Mouse (Mus musculus) kidney, postnatal 4 days (tissue): ENCODE data around the gene Il12rb2.

ENCODE experiments used
- DNase-seq, 2 experiments: peaks; one replicate each; pipeline ENCODE4 v3.0.0; 2021; ENCODE audit warnings: mixed read lengths in 2 of 2

Gene Il12rb2

DNA sequence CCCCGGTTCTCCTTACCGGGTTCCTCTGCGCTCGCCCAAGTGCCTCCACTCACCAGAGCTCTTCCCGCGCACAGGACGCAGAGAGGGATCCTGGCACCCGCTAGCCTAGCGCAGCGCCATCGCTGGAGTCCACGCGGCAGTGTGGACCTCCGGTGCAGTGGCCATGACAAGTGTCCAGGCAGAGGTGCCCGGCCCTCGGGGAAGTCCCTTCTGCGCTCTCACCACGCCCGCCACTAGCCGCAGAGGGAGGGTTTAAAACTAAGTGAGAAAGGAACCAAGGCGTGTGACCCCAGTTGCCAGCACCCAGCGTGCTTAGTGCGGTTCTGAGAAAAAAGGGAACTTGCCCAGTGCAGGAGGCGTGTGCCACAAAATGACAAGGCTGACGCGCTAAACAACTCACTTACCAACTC, at the start of gene Il12rb2:
Gene Il12rb2 (minus strand): TSS at position 207 of the 410 bp plus-strand sequence.
- DNase-seq = peak; percentile 9 to 11

DNA sequence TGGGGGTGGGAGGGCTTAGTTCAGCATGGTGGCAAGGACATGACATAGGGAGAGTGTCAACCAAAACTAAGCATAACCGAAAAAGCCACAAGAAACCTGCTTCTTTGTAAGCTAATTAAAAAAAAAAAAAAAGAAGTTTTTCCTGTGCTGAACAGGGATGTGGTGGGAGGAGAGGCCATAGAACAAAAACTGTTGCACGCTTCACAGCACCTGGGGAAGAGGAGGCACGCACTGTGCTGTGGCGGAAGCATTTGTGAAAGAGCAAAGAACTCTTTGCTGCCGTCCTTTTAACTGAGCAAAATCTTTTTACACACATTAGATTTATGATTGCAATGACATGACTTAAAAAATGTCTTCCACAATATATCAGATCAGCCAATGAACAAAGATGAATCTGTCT, 45.8 kb upstream of the Il12rb2 start:
- no peak for DNase-seq

DNA sequence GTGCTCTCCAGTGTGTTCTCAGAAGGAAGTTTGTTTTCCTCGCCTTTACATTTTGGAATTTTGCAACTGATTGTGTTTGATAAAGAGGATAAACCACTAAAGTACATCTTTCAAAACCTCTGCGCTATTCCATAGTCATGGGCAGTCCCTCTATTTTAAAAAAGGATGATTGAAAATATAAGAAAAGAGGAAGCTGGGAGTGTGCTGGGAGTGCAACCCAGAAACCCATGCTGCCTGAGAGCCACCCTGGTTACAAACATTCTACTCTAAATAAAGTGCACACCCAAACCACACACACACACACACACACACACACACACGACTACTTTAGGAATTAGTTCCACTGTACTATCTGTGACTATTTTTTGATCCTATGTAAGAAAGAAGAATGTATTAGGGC, 40.6 kb upstream of the Il12rb2 start:
- no peak for DNase-seq

DNA sequence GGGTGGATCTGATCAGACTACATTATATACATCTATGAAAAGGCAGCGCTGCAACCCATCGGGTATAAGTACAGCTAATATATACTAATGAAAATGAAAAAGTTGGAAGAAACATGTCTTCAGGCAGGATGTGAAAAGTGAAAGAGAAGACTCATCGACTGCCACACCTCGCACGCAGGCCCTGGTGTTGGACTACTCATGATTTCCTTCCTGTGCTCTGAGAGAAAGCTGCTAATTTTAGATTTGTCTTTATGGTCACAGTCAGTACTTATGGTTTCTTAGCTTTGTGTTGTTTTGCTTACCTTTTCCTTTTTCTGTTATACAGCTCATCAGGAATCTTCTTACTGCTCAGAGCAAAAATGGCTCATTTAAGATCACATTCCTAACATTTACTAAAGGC, 39.3 kb upstream of the Il12rb2 start:
- no peak for DNase-seq

DNA sequence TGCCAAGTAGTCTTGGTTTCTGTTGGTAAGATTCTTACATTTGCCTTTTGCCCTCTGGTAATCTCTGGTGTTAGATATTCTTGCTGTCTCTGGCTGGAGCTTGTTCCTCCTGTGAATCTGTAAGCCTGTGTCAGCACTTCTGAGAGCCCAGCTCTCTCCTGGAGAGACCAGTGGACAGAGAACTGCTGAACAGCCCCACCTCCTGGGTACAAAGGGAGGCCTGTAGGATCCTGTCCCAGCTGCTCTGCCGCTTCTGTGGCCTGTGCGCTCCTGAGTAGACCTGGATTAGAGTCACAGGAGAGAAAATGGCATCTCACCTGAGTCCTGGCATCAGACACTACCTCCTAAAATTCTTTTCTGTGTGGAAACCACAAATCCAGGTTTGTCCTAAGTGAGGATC, 37.4 kb upstream of the Il12rb2 start:
- peak in 1 of 2 experiments; percentile 5 for DNase-seq

DNA sequence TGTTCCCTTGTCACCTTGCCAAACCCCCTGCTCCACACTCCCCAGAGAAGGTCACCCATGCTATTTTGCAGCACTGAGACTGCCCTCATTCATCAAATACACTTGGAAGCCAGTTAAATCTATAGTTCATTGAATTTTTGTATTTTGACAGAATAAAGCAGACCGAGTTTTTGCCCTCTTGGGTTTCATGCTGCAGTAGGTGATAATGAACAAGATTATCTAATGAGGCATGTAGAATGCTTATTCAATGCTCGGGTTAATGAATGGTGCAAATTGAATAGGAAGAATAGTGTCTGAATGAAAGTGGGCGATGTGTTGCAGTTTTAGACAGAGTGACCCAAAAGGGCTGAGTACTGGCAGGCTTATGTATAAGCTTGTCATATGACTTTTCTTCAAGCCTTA, 29.3 kb upstream of the Il12rb2 start:
- DNase-seq = no peak

DNA sequence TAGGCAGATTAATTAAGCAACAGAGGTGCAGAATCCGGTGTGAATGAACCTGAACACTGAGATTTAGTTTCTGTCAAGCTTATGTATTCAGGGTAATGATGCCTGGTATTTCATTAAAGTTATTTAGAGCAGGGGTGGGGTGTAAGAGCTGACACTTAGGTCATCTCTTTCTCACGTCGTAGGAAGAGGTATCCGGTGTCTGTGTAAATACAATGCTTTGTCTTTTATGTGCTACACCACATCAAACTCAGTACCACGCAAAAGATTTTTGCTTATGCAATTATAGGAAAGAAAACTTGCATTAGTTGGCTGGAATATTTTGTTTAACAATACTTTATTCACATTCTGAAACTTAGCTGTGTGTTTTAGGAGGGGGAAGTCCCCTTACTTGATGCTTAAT, 23.6 kb upstream of the Il12rb2 start:
- DNase-seq = no peak

DNA sequence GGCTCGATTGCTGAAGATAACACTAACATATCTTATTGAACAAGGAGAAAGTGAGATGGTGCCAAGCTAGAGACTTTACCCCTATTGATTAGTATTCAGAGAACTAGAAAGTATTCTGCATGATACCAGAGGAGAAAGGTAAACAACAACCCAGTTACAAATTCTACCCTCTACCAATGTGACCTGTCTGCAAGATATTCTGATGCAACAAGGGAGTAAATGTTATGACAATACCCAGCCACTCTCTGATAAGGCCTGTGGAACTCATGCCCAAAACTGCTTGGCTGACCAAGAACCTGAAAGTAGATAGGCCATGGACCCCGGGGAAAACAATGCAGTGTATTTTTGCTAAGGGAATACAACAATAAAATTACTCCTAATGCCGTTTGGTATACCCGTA, 10.2 kb downstream of the Il12rb2 start:
- no peak for DNase-seq

DNA sequence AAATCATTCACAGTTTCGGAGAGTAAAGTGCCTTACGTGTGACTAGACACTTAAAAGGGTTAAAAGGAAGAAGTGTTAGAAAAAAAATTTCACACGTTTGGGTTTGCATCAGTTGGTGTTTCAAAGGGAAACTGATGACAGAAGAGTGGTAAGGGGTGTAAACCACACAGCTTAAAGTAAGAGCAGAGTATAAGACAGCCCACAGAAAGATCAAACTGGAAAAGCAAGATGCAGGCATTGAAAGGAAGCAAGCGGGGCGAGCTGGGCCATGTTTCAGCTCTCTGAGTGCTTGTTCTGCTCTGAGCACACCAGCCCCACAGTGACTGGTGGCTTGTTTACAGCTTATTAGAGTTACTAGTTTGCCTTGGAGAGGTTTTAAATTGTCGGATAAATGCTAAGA, 27.9 kb downstream of the Il12rb2 start:
- DNase-seq = no peak

DNA sequence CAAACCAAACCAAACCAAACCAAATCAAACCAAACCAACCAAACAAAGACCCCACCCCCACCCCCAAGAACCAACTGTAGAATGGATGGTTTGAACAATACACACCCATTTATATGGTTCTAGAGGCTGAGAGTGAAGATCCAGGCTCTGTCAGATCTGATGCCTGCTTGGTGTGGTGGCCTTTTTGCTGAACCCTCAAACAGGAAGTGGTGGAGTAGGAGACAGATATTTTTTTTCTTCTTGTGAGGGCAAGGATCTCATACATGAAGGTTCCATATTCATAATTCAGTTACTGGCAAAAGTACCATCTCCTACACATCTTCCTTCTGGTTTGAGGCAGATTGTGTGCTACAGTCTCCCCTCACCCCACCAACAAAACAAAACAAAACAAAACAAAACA, 36.5 kb downstream of the Il12rb2 start:
- DNase-seq = no peak

DNA sequence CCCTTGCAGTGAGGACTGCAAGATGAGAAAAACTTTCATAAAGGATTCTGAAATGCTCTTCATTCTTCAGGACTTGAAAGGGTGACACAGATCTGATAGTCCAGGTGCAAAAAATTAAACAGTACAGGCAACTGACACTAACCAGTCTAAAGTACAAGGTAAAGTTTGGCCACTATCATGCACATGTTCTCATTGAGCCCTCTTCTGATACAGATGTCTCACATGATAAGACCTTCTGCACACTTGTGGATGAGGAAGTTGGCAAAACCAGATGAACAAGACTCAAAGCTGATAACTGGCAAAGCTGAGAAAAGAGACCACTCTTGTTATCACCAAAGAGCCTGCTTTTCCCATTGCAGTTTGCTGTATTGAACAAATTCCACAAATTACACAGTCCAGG, 38.0 kb downstream of the Il12rb2 start:
- no peak for DNase-seq

DNA sequence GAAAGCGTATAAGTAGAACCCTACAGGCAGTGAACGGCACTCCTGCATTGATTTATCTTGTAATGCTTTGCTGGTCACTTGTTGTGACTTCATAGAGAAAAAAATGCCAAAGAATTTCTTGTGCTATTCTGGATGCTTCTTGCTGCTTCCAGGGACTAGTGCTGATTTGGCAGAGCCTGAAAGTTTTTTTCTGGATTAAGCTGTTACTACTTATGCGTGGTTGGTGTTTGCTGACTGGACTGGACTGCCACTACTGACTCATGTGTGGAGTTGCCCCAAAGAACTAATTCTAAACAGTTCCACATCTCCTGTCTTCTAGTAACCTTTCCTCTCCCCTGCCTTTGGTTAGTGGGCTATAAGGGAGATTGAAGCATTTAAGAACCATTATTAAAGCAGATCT, 52.2 kb downstream of the Il12rb2 start:
- DNase-seq = no peak

DNA sequence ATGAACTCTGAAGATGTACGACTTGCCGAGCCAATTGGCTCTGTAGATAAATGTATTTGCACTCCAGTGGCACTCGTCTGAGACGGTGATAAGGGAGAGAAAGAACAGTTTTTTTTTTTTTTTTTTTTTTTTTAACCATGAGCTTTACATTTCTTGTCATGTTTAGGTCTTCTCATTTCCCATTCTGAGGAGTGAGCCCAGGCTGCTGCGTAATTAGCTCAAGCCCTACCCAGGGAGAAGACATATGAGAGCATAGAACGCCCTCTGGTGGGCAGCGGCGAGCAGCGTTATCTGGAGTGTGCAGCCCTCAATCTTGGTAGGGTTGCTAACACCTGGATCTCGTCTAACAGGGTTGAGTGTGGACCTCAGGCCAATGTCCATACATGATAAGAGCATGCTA, 57.5 kb downstream of the Il12rb2 start:
- peak; percentile 80 to 82 for DNase-seq

DNA sequence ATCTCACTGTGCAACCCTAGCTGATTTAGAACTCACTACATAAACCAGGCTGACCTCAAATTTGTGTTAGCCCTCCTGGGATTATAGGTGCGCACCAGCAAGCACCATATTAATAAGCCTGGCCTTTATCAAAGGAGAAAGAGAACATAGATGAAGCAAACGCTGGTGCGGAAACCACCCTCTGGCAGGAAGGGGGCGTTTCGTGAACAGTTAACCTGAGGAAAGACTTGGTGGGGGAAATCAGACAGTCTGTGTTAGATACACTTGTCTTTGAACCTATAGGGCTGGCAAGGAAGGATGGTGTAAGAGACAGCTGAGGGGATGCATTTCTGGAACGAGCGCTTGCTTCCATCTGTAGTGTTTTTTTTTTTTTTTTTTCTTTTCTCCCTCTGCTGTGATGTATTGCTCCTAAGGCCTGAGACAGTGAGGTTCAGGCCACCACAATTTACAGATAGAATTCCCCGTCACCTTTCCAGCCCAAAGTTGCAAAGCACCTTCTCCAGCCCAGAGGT, 58.1 kb downstream of the Il12rb2 start:
- no peak for DNase-seq

DNA sequence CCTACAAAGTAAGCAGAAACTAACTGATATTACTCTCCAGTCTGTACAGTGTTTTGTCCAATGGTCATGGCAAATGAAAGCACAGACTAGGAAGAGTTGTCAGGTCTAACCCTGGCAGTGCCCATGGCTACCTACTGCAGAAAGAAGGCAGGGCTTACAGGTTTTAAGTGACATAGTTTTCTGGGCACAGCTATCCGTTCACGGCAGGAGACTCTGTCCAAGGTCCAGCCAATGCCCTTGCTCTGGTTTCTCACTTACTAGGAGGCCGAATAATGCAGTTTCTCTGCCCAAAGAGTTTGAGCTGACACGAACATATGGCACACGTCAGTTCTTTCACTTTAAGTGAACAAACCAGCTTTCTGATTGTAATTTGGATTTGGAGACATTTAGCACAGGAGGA, 58.9 kb downstream of the Il12rb2 start:
- no peak for DNase-seq

DNA sequence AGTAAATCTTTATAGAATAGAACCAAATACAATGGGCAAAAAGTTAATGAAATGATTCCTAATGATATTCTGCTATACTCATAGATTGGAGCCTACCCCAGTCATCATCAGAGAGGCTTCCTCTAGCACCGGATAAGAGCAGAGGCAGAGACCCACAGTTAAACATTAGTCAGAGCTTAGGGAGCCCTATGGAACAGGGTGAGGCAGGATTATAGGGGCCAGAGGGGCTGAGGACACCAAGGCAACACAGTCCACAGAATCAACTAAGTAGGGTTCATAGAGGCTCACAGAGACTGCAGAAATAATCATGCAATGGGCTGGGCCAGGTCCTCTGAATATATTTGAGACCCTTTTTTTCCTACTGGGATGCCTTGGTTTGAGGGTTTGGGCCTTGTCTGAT, 61.3 kb downstream of the Il12rb2 start:
- no peak for DNase-seq

DNA sequence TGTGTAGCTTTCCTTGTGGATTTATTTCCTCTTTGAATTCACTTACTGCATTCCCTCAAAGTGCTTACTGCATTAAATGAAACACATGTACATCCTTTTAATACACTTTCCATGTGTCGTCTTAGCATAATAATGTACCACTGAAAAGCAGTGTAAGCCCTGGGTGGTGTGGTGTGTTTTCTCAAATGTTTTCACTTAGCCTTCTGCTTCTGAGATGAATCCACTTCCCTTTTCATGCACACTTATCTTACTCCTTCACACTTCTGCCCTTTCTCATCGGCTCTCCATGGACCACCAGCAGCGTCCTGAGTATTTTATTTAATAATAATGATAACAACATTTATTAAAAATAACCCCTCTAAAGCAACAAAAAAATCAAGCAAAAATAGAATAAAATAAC, 66.2 kb downstream of the Il12rb2 start:
- DNase-seq = no peak

DNA sequence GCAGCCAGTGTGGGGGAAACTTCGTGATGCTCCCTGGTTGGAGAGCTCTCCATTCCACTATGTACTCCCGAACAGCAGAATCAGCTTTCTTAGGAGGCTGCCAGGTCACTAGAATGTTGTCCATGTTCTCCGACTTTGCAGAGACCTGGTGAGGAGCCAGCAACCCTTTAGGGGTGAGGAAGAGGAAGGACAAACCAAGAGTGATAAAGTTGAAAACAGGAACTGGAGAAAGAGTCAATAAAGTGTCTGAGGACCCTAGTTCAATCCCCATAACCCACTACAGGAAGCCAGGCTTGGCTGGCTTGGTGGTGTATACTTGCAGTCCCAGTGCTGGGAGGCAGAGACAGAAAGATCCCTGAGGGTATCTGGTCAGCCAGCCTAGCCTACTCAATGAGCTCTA, 67.0 kb downstream of the Il12rb2 start:
- DNase-seq = no peak

DNA sequence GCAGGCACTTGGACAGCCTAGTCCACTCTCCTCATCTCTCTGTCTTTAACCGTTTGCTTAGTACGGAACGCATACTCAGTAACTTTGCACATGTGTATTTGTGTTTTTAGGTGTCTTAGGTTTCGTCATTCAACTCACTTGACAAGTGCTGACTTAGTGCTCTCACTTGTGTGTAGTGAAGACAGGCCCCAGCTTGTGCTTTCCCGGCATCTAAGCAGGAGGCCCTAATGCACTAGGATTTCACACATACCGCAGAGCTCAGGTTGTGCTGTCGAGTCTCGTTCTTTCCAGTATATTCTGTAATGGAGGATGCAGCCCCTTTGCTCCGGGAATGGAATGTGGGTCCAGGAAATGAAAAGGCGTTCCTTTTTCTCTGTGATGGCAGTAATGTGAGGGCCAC, 72.8 kb downstream of the Il12rb2 start:
- no peak for DNase-seq

DNA sequence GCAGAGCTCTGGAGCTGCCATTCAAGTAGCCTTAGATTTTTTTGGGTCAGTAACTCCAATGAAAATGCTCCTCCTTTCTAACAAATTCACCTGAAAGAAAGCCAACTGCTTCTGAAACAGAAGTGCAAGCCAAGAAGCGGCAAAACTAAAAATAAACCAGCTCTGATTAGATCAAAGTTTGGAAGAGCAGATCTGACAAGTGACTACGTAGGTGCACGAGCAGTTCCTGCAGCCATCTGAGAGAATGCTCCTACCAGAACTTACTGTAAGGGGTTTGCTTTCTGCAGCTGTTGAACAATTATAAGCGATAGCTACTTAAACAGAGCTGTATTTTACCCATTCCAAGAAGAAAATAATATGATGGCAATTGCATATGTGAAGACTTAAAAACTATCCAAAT, 73.5 kb downstream of the Il12rb2 start:
- no peak for DNase-seq

DNA sequence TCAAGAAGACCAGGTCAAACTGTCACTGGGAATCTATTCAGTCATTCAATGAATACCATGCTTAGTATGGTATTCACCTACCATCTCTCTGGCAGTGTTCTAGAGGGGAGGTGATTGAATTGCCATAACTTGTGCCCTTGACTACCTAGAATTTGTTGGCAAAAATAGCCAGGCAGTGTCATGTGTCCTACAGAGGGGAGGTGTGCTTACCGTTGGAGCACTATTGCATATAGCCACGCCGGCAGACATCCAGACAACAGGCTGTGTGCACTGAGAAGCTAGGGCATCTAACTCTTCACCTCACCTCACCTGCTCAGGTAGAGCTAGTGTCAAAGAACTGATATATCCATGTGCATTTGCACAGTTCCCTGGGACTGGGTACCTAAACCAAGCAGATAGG, 74.8 kb downstream of the Il12rb2 start:
- DNase-seq = no peak

DNA sequence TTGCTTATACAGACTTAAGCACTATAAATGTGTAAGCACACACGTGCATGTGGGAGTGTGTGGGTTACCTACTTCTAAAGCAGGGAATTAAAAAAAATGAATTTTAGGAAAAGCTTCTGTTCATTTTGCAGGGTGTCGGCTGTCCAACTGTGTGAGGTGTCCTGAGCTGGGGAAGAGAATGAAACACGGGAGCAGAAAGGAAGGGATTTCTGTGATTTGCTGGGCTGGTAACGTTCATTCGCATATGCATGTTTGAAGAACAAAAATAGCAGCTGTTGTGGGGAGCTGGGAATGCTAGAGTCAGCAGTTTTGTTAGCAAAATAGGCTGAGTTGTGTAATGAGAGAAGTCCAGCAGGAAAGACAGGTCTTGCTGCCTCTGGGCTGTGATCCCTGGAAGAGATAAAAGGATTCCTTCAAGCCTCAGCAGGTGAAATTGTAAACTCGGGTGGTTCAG, 75.3 kb downstream of the Il12rb2 start:
- DNase-seq = peak in 1 of 2 experiments; percentile 23

DNA sequence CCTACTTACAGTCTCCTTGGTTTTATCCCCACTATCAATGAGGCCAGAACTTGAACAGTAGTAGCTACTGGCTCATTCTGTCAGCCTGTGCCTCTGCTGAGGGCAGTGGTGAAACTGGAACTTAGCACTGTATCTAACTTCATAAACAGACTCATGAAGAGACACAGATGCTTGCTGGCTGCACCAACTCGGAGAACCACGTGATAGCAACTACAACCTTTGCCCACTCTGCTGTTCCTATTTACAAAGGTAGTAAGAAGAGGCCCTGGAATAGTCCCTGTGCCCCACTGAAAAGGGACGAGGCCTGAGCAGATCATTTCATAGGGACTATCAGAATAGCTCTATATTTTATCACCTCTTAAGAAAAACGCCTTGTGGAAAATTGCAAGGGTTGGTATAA, 75.7 kb downstream of the Il12rb2 start:
- peak in 1 of 2 experiments; percentile 17 for DNase-seq

DNA sequence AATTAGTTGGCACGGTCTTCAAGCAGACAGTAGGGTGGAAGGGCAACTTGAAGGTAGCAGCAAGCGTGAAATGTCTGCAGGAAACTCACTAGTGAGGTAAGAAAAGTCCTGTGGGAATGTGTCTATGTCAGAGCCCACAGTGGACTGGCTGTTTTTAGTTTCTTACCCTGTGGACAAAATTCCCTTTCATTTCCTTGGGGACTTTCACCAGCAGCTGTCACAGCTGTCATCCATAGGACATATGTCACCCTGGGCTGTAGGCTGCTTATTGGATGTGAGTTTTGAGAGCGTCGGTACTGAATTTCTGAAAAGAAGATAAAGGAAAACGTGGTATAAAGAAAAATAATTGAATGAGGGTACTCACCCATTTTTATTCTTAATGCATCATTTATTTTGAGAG, 77.2 kb downstream of the Il12rb2 start:
- no peak for DNase-seq

DNA sequence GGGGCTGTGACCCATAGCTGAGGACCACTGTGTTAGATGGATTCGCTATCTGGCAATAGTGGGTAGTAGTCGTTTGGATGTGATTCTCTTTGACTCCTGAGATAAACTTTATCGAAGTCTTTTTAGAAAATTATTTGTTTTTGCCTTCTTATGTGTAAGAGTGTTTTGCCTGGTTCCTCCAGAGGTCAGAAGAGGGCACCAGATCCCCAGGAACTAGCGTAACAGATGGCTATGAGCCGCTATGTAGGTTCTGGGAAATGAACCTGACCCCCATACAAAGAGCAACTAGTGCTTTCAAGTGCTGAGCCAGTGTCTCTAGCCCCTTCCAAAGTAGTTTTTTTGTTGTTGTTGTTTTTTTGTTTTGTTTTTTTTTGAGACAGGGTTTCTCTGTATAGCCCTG, 79.9 kb downstream of the Il12rb2 start:
- peak in 1 of 2 experiments; percentile 24 for DNase-seq
